Mouse (Mus musculus) CH12.LX (cell line): Measurements from ENCODE around the gene Ffar1.

Source experiments
- CTCF ChIP-seq, 2 experiments: IDR thresholded peaks in 1 of 2; conservative IDR thresholded peaks in 1 of 2; 2 replicates each; pipeline ENCODE4 v1.5.1; 2011 to 2012; ENCODE audit warnings: low read depth in 2 of 2, low read length in 2 of 2, improper control_type of control experiment in 1 of 2, inconsistent platforms in 1 of 2, mild to moderate bottlenecking in 1 of 2, moderate library complexity in 1 of 2
- E2F4 ChIP-seq: IDR thresholded peaks from 2 replicates; pipeline ENCODE4 v1.6.1; 2011; ENCODE audit warnings: low read depth, low read length, improper control_type of control experiment; ENCODE audit not compliant: insufficient replicate concordance
- EP300 ChIP-seq: IDR thresholded peaks from 2 replicates; pipeline ENCODE4 v1.6.1; 2011; ENCODE audit warnings: low read length, improper control_type of control experiment
- JUN ChIP-seq: IDR thresholded peaks from 2 replicates; pipeline ENCODE4 v1.6.1; 2011; ENCODE audit warnings: low read depth, mild to moderate bottlenecking, low read length, improper control_type of control experiment, moderate library complexity; ENCODE audit not compliant: insufficient read depth
- KAT2A ChIP-seq: IDR thresholded peaks from 2 replicates; pipeline ENCODE4 v1.6.1; 2012; ENCODE audit warnings: low read length, improper control_type of control experiment, inconsistent platforms; ENCODE audit not compliant: insufficient replicate concordance
- MAFK ChIP-seq: IDR thresholded peaks from 2 replicates; pipeline ENCODE4 v1.6.1; 2011; ENCODE audit warnings: low read length, improper control_type of control experiment; ENCODE audit not compliant: insufficient replicate concordance
- MYC ChIP-seq: IDR thresholded peaks from 2 replicates; pipeline ENCODE4 v1.6.1; 2011; ENCODE audit warnings: low read depth, mild to moderate bottlenecking, improper control_type of control experiment, low read length
- NRF1 ChIP-seq: IDR thresholded peaks from 2 replicates; pipeline ENCODE4 v1.6.1; 2014; ENCODE audit warnings: low read depth, mild to moderate bottlenecking, inconsistent platforms, low read length, improper control_type of control experiment, moderate library complexity
- POLR2A ChIP-seq: IDR thresholded peaks from 2 replicates; pipeline ENCODE4 v1.6.1; 2011; ENCODE audit warnings: low read depth, mild to moderate bottlenecking, improper control_type of control experiment, low read length
- SIN3A ChIP-seq: IDR thresholded peaks from 2 replicates; pipeline ENCODE4 v1.6.1; 2012; ENCODE audit warnings: low read length, improper control_type of control experiment, inconsistent platforms
- UBTF ChIP-seq: IDR thresholded peaks from 2 replicates; pipeline ENCODE4 v1.6.1; 2012; ENCODE audit warnings: low read depth, mild to moderate bottlenecking, inconsistent platforms, low read length, improper control_type of control experiment, moderate library complexity
- USF1 ChIP-seq: IDR thresholded peaks from 2 replicates; pipeline ENCODE4 v1.6.1; 2014; ENCODE audit warnings: low read depth, mild to moderate bottlenecking, inconsistent platforms, low read length, improper control_type of control experiment
- ZC3H11A ChIP-seq: IDR thresholded peaks from 2 replicates; pipeline ENCODE4 v1.6.1; 2012; ENCODE audit warnings: low read depth, mild to moderate bottlenecking, inconsistent platforms, low read length, improper control_type of control experiment
- ZNF384 ChIP-seq: IDR thresholded peaks from 2 replicates; pipeline ENCODE4 v1.6.1; 2012; ENCODE audit warnings: low read depth, low read length, improper control_type of control experiment, inconsistent platforms

DNA sequence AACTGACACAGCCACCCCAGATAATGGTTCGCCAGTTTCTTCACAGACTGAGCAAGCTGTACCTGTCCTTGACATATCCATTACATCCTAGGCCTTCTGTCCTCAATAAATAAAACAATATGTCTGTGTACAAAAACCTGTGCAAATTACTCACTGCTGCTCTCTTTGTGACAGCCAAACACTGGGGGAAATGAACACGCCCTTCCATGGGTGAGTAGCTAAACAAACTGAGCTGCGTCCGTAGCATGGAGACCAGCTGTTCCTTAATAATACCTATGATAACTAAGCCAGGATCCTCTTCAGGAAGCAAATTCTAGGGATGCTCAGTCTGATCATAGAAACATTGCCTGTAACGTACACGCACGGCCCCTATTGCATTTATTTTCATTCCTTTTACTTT is 27.4 kb upstream of the Ffar1 start:
- TF ChIP-seq E2F4: no peak
- TF ChIP-seq SIN3A: no peak
- no peak for TF ChIP-seq ZC3H11A
- no peak for TF ChIP-seq ZNF384
- TF ChIP-seq POLR2A: no peak
- no peak for TF ChIP-seq KAT2A
- no peak for TF ChIP-seq MAFK
- no peak for TF ChIP-seq EP300
- TF ChIP-seq MYC: no peak
- TF ChIP-seq CTCF (conservative IDR thresholded peaks at IDR 0.05 in 1 of 2, IDR thresholded peaks at IDR 0.05 in 1 of 2; ENCODE audit: low read depth in 2 of 2, low read length in 2 of 2): no peak
- TF ChIP-seq NRF1: no peak
- TF ChIP-seq UBTF: no peak
- TF ChIP-seq USF1: no peak
- TF ChIP-seq JUN: no peak
